Mouse (Mus musculus) cerebellum, adult 9-10 months (tissue): ENCODE results near the gene Gnb1l.

Experiments
- DNase-seq: peaks from one replicate; pipeline ENCODE4 v3.0.0; 2022

Gnb1l gene

DNA sequence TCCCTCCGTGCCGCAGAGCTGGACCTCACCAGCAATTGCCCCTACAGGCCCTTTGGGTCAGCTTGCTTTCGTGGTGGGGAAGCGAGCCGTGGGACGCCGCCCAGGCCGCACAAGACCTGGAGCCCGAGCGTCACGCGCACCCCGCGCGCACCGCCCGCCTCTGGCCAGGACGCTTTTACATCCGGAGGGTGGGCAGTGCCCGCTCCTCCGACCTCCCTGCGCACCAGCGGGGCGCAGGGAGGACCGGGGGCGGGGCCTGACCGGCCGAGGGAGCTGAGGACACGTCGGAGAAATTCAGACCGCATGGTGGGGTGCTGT, 90.2 kb downstream of the Gnb1l start:
- no peak for DNase-seq

DNA sequence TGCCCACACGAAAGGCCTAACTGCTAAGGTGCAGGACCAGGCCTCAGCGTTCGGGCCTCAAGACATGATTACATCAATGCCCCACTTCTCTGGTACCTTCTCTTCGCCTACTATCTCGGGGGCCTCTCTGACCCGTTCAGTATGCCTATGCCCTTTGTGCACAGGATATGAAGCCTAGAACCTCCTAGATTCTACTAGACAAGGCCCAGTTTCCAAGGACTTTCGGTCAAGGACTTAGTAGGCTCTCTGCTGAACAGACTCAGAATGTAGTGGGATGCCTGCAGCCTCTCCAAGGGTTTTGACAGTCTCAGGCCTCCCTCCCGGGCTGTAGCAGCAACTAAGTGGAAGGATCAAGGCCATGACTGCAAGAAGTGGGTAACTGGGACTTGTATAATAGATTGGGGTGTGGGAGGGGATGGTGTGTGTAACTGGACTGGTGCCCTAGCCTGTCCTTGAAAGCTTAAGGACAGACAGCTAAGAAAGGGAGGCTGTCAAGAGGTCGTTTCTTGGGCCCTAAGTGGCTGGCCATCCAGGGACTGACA, 90.6 kb downstream of the Gnb1l start:
- DNase-seq: no peak

DNA sequence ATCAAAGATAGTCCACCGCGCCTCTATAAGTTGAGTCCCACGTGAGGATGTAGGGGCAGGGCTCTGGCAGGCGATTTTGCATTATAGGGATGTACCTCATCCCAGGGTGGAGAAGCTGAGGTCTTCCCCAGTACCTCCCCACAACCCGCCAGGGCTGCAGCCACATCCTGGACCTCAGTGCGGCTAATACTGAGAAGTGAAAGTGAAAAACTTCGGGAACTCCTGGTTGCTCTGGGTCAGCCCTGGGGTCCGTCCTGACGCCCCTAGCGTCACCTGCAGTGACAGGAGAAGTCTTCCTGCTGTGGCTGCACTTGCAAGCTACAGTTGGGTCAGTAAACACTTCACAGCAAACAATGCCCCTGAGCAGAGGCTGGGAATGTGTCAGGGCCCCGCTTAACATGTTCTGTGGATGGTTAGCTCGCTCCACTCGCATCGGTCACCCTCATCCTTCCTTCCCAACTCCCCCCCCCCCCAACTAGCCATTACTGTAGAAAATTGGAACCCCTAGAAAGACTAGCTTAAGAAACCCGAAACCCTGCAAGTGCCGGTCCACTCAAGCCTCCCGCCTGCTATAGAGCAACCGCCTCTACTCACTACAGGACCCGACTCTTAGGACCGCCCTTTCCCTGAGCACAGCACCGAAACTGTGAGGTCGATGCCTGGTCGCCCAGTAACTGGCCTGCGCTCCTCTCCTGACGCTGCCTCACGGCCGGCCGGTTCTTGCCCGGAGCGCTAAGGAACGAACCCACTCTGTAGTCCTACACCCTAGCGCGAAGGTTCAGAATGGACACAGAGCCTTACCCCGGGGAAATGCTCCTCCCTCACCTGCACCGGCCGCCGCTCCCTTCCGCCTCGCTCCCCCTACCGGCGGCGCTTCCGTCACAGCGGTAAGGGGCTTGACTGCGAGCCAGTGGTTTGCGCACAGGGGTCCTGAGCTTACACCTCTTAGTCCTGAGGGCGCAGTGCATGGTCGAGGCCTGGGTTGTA, 91.6 kb downstream of the Gnb1l start, which contains the start of gene Tbx1:
Gene Tbx1 (minus strand): TSS at position 868 of the 987 bp plus-strand sequence.
- DNase-seq: no peak

DNA sequence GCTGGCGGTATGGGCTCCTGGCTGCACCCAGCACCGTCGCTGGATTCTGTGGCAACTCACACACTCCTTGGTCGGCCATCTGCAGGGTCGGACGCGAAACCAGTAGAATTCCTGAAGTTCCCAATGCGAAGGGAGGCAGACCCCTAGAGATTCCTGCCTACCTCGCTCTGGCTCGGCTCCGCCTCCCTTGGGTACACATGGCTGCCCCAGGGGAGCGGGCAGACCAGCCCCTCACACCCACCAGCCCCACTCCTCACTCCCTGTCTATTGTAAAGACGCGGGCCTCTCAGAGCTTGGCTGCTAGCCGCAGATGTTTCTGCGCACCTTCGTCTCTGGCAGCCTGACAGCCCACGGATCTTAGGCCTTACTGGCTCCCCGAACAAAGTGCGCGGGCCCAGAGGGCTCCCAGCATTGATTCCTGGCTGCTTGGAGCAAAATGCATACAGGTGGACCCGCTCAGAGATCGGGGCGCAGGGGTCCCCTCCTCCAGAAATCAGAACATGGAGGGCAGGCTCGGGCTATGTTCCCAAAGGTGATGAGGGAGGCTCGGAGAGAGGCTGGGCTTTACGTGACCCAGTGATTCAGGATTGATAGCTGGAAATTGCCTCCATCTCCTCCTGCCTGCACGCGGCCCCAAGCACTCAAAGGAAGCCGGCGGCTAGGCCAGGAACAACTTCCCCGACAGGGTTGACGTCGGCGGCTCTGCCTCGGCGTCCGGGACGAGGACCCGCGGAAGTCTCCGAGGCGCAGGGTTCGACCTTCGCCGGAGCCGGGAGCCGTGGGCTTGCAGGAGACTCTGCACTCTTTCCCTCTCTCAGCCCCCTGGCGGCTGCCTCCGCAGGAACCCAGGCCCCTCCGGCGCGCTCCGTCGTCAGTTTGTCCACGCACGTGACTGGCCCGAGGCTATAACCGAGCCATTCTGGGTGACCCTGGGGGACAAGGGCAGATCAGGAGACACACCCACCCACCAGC, 92.8 kb downstream of the Gnb1l start:
- DNase-seq: no peak

DNA sequence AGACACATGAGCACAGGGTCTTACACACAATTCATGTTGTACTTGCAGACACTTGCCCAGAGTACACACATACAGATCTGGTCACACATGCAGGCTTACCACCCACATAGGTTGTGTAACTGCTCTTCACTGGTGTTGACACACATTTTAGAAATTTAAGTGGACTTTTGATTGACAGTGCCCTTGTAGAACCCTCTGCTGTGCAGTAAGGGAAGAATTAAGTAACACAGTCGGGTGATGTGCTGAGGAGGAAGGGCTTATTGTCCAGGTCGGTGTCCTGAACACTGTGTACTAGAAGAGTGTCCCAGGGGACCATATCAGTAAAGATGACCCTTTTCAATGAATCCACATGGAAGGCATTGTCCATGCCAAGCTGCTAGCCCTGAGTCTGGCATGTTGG, 95.4 kb downstream of the Gnb1l start:
- no peak for DNase-seq

DNA sequence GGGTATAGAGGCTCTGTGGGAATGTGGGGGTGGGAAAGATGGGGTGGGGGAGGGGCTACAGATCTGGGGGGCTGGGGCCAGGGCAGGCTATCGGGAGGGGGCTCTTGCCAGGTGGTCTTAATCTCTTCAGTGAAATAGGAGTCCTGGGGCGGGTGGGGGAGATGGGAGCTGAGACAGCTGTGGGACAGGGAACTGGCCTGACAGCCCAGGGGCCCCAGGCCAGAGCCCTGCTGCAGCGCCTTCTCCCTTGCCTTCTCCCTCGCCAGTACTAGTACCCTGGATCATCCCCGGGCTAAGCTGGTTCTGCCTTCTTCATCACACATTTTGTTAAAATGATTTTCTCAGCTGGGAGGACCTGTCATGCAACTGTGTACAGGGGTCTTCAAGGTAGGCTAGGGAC, 97.7 kb downstream of the Gnb1l start:
- no peak for DNase-seq

DNA sequence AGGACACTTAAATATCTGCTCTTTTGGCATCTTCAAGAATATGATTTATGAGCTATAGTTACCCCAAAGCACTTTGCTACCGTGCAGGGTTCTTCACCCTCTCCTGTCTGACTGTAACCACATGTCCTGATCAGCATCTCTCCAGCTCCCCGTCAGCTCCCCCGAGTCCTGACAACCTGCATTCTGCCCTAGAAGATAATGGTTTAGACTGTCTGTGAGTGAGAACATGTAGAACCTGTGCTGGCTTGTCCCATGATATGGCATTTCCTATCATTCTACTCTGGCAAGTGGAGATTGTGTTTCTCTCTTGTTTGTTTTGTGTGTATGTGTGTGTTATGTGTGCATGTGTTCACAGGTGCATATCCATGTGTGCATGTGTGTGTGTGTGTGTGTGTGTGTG, 99.5 kb downstream of the Gnb1l start:
- DNase-seq: no peak

DNA sequence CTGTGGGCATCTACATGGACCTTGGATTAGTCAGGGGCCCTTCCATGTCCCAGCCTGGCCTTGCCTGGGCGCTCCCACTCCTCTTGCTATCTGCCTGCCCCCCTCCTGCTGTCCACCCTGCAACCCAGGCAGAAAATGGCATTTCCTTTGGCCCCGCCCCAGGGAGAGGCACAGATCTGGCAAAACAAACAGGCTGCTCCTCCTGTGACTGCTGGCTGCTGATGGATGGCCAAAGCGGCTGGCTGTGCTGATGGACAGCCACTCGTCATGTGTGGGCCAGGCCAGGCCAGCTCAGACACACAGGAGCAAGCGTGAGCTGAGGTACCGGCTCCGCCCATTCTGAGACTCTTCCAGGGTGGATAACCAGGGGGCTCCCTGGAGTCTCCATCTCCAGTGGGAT, 102.9 kb downstream of the Gnb1l start:
- no peak for DNase-seq

DNA sequence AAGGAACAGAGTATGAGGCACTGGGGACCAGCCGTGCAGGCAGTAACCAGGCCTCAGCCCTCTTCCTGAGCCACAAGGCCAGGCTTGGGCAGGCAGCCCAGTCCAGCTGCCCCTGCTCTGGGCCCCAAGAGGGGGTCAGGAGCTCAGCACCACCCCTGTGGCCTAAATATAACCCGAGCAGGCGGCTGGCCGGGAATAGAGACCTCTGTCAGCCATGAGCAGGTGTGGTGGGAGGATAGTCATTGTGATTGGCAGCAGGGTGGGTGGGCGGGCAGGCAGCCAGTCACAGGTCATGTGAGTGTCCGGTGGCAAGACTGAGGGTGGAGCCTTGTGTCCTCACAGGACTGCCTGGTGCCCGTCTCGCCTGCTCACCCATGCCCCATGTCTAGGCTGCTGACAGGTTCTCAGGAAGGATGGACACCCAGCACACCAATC, 105.8 kb downstream of the Gnb1l start:
- DNase-seq: no peak

DNA sequence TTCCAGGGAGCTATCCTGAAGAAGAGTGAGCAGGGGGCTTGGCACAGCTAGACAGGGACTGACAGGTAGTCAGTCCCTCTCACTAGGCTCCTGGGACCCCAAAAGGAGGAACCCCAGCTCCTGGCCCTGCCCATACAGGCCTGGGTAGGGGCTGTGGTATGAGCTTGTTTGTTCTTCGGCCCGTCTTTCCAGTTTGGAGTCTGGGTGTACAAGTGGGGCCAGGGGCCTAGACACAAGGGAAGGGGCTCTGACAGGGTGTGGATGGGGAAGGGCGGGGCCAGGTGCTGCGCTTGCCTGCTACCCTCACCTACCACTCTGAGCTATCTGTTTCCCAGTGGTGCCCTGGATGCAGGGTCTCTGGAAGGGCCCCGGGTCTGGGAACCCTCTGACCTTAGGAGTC, 107.2 kb downstream of the Gnb1l start:
- no peak for DNase-seq

DNA sequence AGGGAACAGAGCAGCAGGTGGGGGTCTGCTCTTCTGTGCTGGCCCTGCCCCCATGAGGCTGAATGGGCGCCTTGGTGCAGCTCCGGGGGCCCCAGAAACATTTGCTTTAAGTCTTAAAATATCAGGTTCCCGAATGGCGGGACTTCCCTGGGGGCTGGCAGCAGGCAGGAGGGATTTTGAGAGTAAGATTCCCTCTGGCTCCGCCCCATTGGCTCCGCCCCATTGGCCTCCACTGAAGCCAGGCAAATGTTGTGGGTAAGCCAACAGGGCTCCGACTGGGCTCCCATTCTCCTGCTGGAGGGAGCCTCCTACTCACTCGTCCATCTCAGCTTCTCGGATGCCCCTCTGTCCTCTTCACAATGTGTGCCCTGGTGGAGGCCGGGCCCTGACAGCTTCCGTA, 109.7 kb downstream of the Gnb1l start:
- no peak for DNase-seq

DNA sequence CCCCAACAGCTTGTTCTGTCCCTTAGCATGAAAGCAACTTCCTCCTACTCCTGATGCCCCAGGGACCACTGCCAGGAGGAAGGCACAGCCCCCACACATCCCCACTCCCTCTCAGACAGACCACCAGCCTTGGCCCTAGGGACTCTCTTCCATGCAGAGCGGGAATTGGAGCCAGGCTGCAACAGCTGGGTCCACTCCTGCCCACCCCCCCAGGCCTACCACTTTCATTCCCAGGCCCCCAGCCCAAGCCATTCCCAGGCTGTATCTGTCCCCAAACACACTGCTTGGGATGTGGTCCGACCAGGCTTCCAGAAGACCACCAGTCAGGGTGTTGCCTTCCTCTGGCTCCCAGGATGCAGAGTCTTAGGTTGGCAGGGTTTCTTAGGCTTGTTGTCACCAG, 110.6 kb downstream of the Gnb1l start:
- no peak for DNase-seq

DNA sequence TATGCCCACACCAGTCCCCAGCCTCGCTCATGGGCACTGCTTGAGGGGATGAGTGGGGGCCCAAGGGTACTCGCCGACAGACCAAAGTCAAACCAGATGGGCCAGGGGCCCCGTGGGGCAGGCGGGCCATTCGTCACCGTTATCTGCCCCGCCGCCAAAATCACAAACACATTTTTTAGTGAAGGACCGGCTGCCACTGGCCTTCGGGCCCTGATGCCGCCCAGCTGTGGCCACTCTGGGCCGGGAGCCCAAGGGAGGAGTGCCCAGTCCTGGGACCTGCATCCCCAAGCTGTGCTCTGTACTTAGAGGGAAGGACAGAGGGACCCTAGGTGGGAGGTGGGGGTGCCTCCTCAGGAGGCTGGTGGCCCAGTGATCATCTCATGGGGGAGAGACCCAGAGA, 113.2 kb downstream of the Gnb1l start:
- no peak for DNase-seq

DNA sequence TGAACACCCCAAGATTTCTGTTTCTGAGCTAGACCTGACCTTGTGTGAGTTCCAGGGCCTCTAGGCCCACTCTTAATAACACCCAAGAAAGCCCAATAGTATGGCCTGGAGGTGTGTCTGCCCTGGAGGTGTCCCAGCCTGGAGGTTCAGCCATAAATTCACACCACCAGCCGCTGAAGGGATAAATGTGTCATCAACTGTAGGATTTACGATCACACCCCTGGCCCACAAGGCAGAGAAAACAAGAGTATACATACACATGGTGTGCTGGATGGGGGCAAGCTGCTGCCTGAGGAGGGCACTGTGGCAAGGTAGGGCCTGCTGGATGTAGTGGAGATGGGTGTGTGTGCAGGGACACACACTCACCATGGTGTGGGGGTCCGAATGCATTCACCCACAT, 114.8 kb downstream of the Gnb1l start:
- DNase-seq: no peak
